ENCODE assay signal across 8 mouse cellular contexts in the genomic region with DNA sequence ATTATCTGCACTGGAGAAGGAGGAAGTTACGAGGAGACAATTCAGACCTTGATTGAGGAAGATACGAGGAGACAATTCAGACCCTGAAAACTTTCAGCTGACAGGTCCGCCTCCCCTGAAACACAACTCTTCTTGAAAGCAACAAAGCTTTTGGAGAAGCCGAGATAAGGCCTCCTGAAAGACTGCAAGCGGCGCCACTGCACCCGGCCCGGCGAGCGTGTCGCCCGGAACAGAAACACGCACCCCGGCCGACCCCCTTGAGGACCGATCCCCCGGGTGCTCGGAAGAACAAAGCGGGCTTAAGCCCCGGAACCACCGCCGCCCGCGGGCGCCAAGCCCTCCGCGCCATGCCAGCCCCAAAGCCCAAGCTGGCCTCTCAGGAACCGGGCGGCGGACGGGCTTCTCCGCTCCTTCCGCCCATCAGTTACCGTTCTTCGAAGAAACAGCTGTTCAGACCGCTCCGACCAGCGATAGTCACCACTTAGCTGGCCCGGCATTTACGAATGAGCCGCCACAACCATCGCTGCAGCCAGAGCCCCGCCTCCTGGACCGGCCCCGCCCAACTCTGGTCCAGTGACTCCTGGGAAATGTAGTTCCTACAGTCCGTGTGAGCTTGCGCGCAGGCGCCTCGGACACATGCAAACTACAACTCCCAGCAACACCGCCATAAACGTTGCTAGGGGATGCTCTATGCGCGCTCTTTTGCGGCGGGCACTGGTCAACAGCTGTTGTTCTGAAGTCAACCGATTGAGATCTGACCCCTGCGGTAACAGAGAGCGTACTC. TPM values are rescaled to one million over a fixed set of nuclear protein-coding genes. Genes with fewer than 3 reads are reported as not detected.
DNase-seq lines count a peak whose midpoint lies in the region; ATAC-seq and TF ChIP-seq lines count a peak whose summit lies in the region.

No protein-coding gene starts in this region.

- H3K9ac ChIP-seq in heart, embryonic 15.5 days = peak overlapping the region; percentile 74
- peak overlapping the region; percentile 71 for H3K9ac ChIP-seq in liver, embryonic 14.5 days (replicated peaks)
- peak overlapping the region; percentile 75 for H3K9ac ChIP-seq in neural tube, embryonic 11.5 days (ENCODE audit: low read length)
- H3K9ac ChIP-seq in stomach, postnatal 0 days (ENCODE audit: low read length) = peak overlapping the region; percentile 74

- ATAC-seq in CD4-positive, CD25-positive, alpha-beta regulatory T cell, adult 4 months = peak; percentile 89
- peak; percentile 98 for ATAC-seq in heart, embryonic 15.5 days (replicated peaks; ENCODE audit: insufficient number of reproducible peaks, insufficient read depth, low FRiP score, low read depth)
- ATAC-seq in liver, embryonic 14.5 days (ENCODE audit: insufficient read depth) = peak; percentile 96
- peak; percentile 98 for ATAC-seq in neural tube, embryonic 11.5 days (ENCODE audit: insufficient read depth, low FRiP score, low TSS enrichment)
- peak; percentile 98 for ATAC-seq in stomach, postnatal 0 days (ENCODE audit: low FRiP score, low TSS enrichment)

- TF ChIP-seq EP300 in liver, embryonic 14.5 days (IDR thresholded peaks at IDR 0.05; ENCODE audit: low read depth) = no peak
- no peak for TF ChIP-seq EP300 in stomach, postnatal 0 days (optimal IDR thresholded peaks at IDR 0.05)

- WGBS in heart, embryonic 15.5 days = under 1% methylated on average over 59 of the region's 59 CpGs
- WGBS in liver, embryonic 14.5 days (ENCODE audit: insufficient replicate concordance) = under 1% methylated on average over 59 of the region's 59 CpGs
- WGBS in neural tube, embryonic 11.5 days = under 1% methylated on average over 59 of the region's 59 CpGs
- under 1% methylated on average over 59 of the region's 59 CpGs for WGBS in stomach, postnatal 0 days

- peak overlapping the region; percentile 89 for H3K4me3 ChIP-seq in heart, embryonic 15.5 days
- peak overlapping the region; percentile 89 to 93 for H3K4me3 ChIP-seq in liver, embryonic 14.5 days (ENCODE audit: insufficient read depth in 1 of 2, low read depth in 2 of 2, low read length in 2 of 2)
- H3K4me3 ChIP-seq in neural tube, embryonic 11.5 days (ENCODE audit: low read depth, low read length) = peak overlapping the region; percentile 83
- peak overlapping the region; percentile 66 for H3K4me3 ChIP-seq in stomach, postnatal 0 days (ENCODE audit: low read depth, low read length)

- peak overlapping the region; percentile 77 for H3K4me2 ChIP-seq in heart, embryonic 15.5 days
- H3K4me2 ChIP-seq in liver, embryonic 14.5 days (ENCODE audit: low read depth) = peak overlapping the region; percentile 84
- peak overlapping the region; percentile 46 for H3K4me2 ChIP-seq in neural tube, embryonic 11.5 days (ENCODE audit: low read depth)
- peak overlapping the region; percentile 95 for H3K4me2 ChIP-seq in stomach, postnatal 0 days (replicated peaks; ENCODE audit: low read depth)

- no peaks in the 10 kb centered on the region for H3K9me3 ChIP-seq in heart, embryonic 15.5 days (replicated peaks)
- no peaks in the 10 kb centered on the region for H3K9me3 ChIP-seq in liver, embryonic 14.5 days (ENCODE audit: control insufficient read depth, low read length)
- H3K9me3 ChIP-seq in neural tube, embryonic 11.5 days (ENCODE audit: control insufficient read depth, low read length) = no peaks in the 10 kb centered on the region
- H3K9me3 ChIP-seq in stomach, postnatal 0 days (ENCODE audit: control insufficient read depth, low read length) = no peaks in the 10 kb centered on the region

- H3K27me3 ChIP-seq in heart, embryonic 15.5 days = no peaks in the 10 kb centered on the region
- no peaks in the 10 kb centered on the region for H3K27me3 ChIP-seq in liver, embryonic 14.5 days (ENCODE audit: control insufficient read depth, insufficient read depth, low read length)
- no peaks in the 10 kb centered on the region for H3K27me3 ChIP-seq in neural tube, embryonic 11.5 days (ENCODE audit: control insufficient read depth, insufficient read depth, low read length)
- H3K27me3 ChIP-seq in stomach, postnatal 0 days (ENCODE audit: control insufficient read depth, insufficient read depth, low read length) = no peaks in the 10 kb centered on the region

- no peaks in the 10 kb centered on the region for H3K36me3 ChIP-seq in heart, embryonic 15.5 days
- H3K36me3 ChIP-seq in liver, embryonic 14.5 days (replicated peaks; ENCODE audit: control insufficient read depth, insufficient read depth, low read depth) = no peaks in the 10 kb centered on the region
- no peaks in the 10 kb centered on the region for H3K36me3 ChIP-seq in neural tube, embryonic 11.5 days (ENCODE audit: control insufficient read depth, insufficient read depth, low read length)
- no peaks in the 10 kb centered on the region for H3K36me3 ChIP-seq in stomach, postnatal 0 days (ENCODE audit: control insufficient read depth, insufficient read depth, low read length)

- peak overlapping the region; percentile 68 for H3K27ac ChIP-seq in heart, embryonic 15.5 days
- H3K27ac ChIP-seq in liver, embryonic 14.5 days = peak overlapping the region; percentile 88
- H3K27ac ChIP-seq in neural tube, embryonic 11.5 days (ENCODE audit: low read depth, low read length) = peak overlapping the region; percentile 81
- H3K27ac ChIP-seq in stomach, postnatal 0 days (replicated peaks) = 0 out of 2 replicates have a peak overlapping the region, but pooled peaks have one; percentile 13

- peaks cover 12% of the 10 kb centered on the region for H3K4me1 ChIP-seq in heart, embryonic 15.5 days (replicated peaks)
- peaks cover 7 to 19% of the 10 kb centered on the region in 2 experiments for H3K4me1 ChIP-seq in liver, embryonic 14.5 days (replicated peaks; ENCODE audit: control insufficient read depth in 2 of 2, insufficient read depth in 2 of 2, low read length in 1 of 2)
- no peaks in the 10 kb centered on the region for H3K4me1 ChIP-seq in neural tube, embryonic 11.5 days (ENCODE audit: control insufficient read depth, insufficient read depth, low read length)
- H3K4me1 ChIP-seq in stomach, postnatal 0 days (replicated peaks; ENCODE audit: control insufficient read depth, insufficient read depth) = no peaks in the 10 kb centered on the region

- DNase-seq in c-Kit-negative CD71-positive TER-119-positive erythroid progenitor cells, embryonic 14.5 days (ENCODE audit: low read depth, low spot score) = peak; percentile 94
- DNase-seq in fibroblast of lung, adult 2 months (ENCODE audit: low read depth) = peak; percentile 92
- DNase-seq in kidney, postnatal 25 days = peak; percentile 97
- DNase-seq in liver, embryonic 14.5 days (ENCODE audit: low read depth in 3 of 3, low spot score in 3 of 3) = peak; percentile 92 to 94 (median 92)
- DNase-seq in neural tube, embryonic 11.5 days (ENCODE audit: low spot score) = peak; percentile 97
- DNase-seq in stomach, postnatal 0 days (ENCODE audit: low spot score) = peak; percentile 96

- no peak for TF ChIP-seq CTCF in liver, embryonic 14.5 days (IDR thresholded peaks at IDR 0.05; ENCODE audit: low read depth)
- 0 out of 2 replicates have a peak, but pooled peaks have one; percentile 5 for TF ChIP-seq CTCF in stomach, postnatal 0 days (IDR thresholded peaks at IDR 0.05; ENCODE audit: low read depth)

RNA-seq across cellular contexts. Expression of a gene that starts 3.7 kb away (rescaled TPM):
- 10 to 100 TPM; 13.0 to 14.5 TPM for polyA plus RNA-seq in CD4-positive, CD25-positive, alpha-beta regulatory T cell, adult 4 months (2017; shearing (Covaris generic))
- 7.4 and 7.6 TPM in 2 replicates for polyA plus RNA-seq in heart, embryonic 15.5 days (2015; fragmentation: Nextera tagmentation; extraction: Ambion mirVana)
- 1.9 and 4.2 TPM in 2 replicates for polyA plus RNA-seq in liver, embryonic 14.5 days (2012; rRNA removed)
- 3.9 and 4.0 TPM in 2 replicates for polyA plus RNA-seq in liver, embryonic 14.5 days (2014; fragmentation: Nextera tagmentation; extraction: Ambion mirVana)
- polyA plus RNA-seq in neural tube, embryonic 11.5 days (2014; fragmentation: Nextera tagmentation; extraction: Ambion mirVana) = 22.7 and 24.0 TPM in 2 replicates
- polyA plus RNA-seq in stomach, postnatal 0 days (2015; fragmentation: Nextera tagmentation; extraction: Ambion mirVana) = 1.9 and 2.2 TPM in 2 replicates

RNA-seq across cellular contexts. Expression of a gene that starts 3.9 kb away (rescaled TPM):
- polyA plus RNA-seq in CD4-positive, CD25-positive, alpha-beta regulatory T cell, adult 4 months (2017; shearing (Covaris generic)) = 10 to 100 TPM; 47.3 to 49.6 TPM
- 7.1 and 10.3 TPM in 2 replicates for polyA plus RNA-seq in heart, embryonic 15.5 days (2015; fragmentation: Nextera tagmentation; extraction: Ambion mirVana)
- polyA plus RNA-seq in liver, embryonic 14.5 days (2012; rRNA removed) = 1.3 and 1.7 TPM in 2 replicates
- 1.8 TPM in 2 replicates for polyA plus RNA-seq in liver, embryonic 14.5 days (2014; fragmentation: Nextera tagmentation; extraction: Ambion mirVana)
- 0.95 and 0.99 TPM in 2 replicates for polyA plus RNA-seq in neural tube, embryonic 11.5 days (2014; fragmentation: Nextera tagmentation; extraction: Ambion mirVana)
- polyA plus RNA-seq in stomach, postnatal 0 days (2015; fragmentation: Nextera tagmentation; extraction: Ambion mirVana) = 6.6 and 7.2 TPM in 2 replicates

Comparison
In these comparisons a context has a peak if more than half of its experiments do, and no peak if none do; other contexts are left out.
1. Peak in every context shown above with its lines: DNase-seq, ATAC-seq, H3K4me3 ChIP-seq and H3K27ac ChIP-seq.
2. H3K27ac ChIP-seq: peak in every context shown above with its lines; median percentile 88 in liver, embryonic 14.5 days; 81 in neural tube, embryonic 11.5 days; 68 in heart, embryonic 15.5 days; 13 in stomach, postnatal 0 days.